Comparison of ENCODE assay signal across 8 mouse cellular contexts in the genomic region with DNA sequence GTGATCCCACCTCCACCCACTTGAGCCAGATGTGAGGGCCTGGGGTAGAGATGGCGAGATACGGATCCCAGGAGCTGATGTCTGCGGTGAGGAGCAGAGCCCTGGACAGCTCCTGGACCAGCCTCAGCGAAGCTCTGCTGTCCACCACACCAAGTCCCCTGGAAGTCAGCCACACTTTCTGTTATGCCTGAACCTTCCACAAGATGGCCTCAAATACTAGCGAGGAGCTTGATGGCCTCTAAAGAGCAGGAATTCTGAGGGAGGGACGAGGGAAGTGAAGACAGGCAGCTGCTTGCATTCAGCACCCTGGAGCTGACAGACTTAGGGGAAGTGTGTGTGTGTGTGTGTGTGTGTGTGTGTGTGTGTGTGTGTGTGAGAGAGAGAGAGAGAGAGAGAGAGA. TPM values are rescaled to one million over a fixed set of nuclear protein-coding genes. Genes with fewer than 3 reads are reported as not detected.
DNase-seq lines count a peak whose midpoint lies in the region; ATAC-seq lines count a peak whose summit lies in the region.

No protein-coding gene starts in this region.

- no peaks in the 10 kb centered on the region for H3K9me3 ChIP-seq in forebrain, embryonic 13.5 days (replicated peaks)
- no peaks in the 10 kb centered on the region for H3K9me3 ChIP-seq in heart, embryonic 15.5 days (replicated peaks)
- no peaks in the 10 kb centered on the region for H3K9me3 ChIP-seq in liver, embryonic 12.5 days (replicated peaks)
- no peaks in the 10 kb centered on the region for H3K9me3 ChIP-seq in neural tube, embryonic 12.5 days

- peak; percentile 90 for DNase-seq in ES-CJ7 (ENCODE audit: low read depth, low spot score)
- peak; percentile 87 for DNase-seq in kidney, postnatal 10 days
- DNase-seq in thymus, postnatal 0 days (ENCODE audit: low spot score): peak; percentile 23

- peaks cover 23% of the 10 kb centered on the region for H3K4me1 ChIP-seq in forebrain, embryonic 13.5 days
- H3K4me1 ChIP-seq in heart, embryonic 15.5 days (replicated peaks): peaks cover 18% of the 10 kb centered on the region
- peaks cover 13% of the 10 kb centered on the region for H3K4me1 ChIP-seq in liver, embryonic 12.5 days
- peaks cover 16% of the 10 kb centered on the region for H3K4me1 ChIP-seq in neural tube, embryonic 12.5 days

- no peaks in the 10 kb centered on the region for H3K36me3 ChIP-seq in forebrain, embryonic 13.5 days (ENCODE audit: poor library complexity, severe bottlenecking)
- no peaks in the 10 kb centered on the region for H3K36me3 ChIP-seq in heart, embryonic 15.5 days
- no peaks in the 10 kb centered on the region for H3K36me3 ChIP-seq in liver, embryonic 12.5 days
- no peaks in the 10 kb centered on the region for H3K36me3 ChIP-seq in neural tube, embryonic 12.5 days

- WGBS in forebrain, embryonic 13.5 days: under 1% methylated on average over 6 of the region's 6 CpGs
- WGBS in heart, embryonic 15.5 days: 0% methylated on average over 6 of the region's 6 CpGs
- WGBS in liver, embryonic 12.5 days (ENCODE audit: insufficient replicate concordance): 2% methylated on average over 6 of the region's 6 CpGs
- WGBS in neural tube, embryonic 12.5 days: 0% methylated on average over 6 of the region's 6 CpGs

- H3K27ac ChIP-seq in forebrain, embryonic 13.5 days: no peak overlapping the region
- H3K27ac ChIP-seq in heart, embryonic 15.5 days: no peak overlapping the region
- H3K27ac ChIP-seq in liver, embryonic 12.5 days: no peak overlapping the region
- no peak overlapping the region for H3K27ac ChIP-seq in neural tube, embryonic 12.5 days

- peak overlapping the region; percentile 70 for H3K4me2 ChIP-seq in forebrain, embryonic 13.5 days
- H3K4me2 ChIP-seq in heart, embryonic 15.5 days: peak overlapping the region; percentile 62
- H3K4me2 ChIP-seq in liver, embryonic 12.5 days: peak overlapping the region; percentile 41; the same call in 1 of the 2 replicates
- peak overlapping the region; percentile 65 for H3K4me2 ChIP-seq in neural tube, embryonic 12.5 days (replicated peaks)

- ATAC-seq in cerebellum, adult (ENCODE audit: insufficient number of reproducible peaks, low FRiP score, low TSS enrichment): peak; percentile 67
- ATAC-seq in forebrain, embryonic 13.5 days: peak; percentile 77
- ATAC-seq in heart, embryonic 15.5 days (replicated peaks; ENCODE audit: insufficient number of reproducible peaks, insufficient read depth, low FRiP score, low read depth): peak; percentile 74
- ATAC-seq in liver, embryonic 12.5 days: peak; percentile 53; the same call in 1 of the 2 replicates
- peak; percentile 70 for ATAC-seq in neural tube, embryonic 12.5 days (ENCODE audit: low FRiP score, low read depth)

- peaks cover 45% of the 10 kb centered on the region for H3K27me3 ChIP-seq in forebrain, embryonic 13.5 days
- peaks cover 48% of the 10 kb centered on the region for H3K27me3 ChIP-seq in heart, embryonic 15.5 days
- peaks cover 86% of the 10 kb centered on the region for H3K27me3 ChIP-seq in liver, embryonic 12.5 days (replicated peaks)
- H3K27me3 ChIP-seq in neural tube, embryonic 12.5 days (replicated peaks): peaks cover 46% of the 10 kb centered on the region

- peak overlapping the region; percentile 40 for H3K4me3 ChIP-seq in forebrain, embryonic 13.5 days
- peak overlapping the region; percentile 35 for H3K4me3 ChIP-seq in heart, embryonic 15.5 days
- H3K4me3 ChIP-seq in liver, embryonic 12.5 days: no peak overlapping the region
- peak overlapping the region; percentile 27; the same call in 1 of the 2 replicates for H3K4me3 ChIP-seq in neural tube, embryonic 12.5 days

- H3K9ac ChIP-seq in forebrain, embryonic 13.5 days: peak overlapping the region; percentile 52; the same call in 1 of the 2 replicates
- H3K9ac ChIP-seq in heart, embryonic 15.5 days: no peak overlapping the region
- H3K9ac ChIP-seq in liver, embryonic 12.5 days: no peak overlapping the region
- H3K9ac ChIP-seq in neural tube, embryonic 12.5 days: peak overlapping the region; percentile 30; the same call in 1 of the 2 replicates

RNA-seq across cellular contexts. Expression of a gene that starts 0.9 kb away (rescaled TPM):
- polyA plus RNA-seq in forebrain, embryonic 13.5 days (2015; fragmentation: Nextera tagmentation; extraction: Ambion mirVana): not detected in 2 replicates
- not detected in 2 replicates for polyA plus RNA-seq in heart, embryonic 15.5 days (2015; fragmentation: Nextera tagmentation; extraction: Ambion mirVana)
- not detected in 2 replicates for polyA plus RNA-seq in liver, embryonic 12.5 days (2016; fragmentation: Nextera tagmentation; extraction: Ambion mirVana)
- polyA plus RNA-seq in neural tube, embryonic 12.5 days (2016; fragmentation: Nextera tagmentation; extraction: Ambion mirVana): not detected in 2 replicates
- polyA plus RNA-seq in thymus, postnatal 0 days (2015; fragmentation: Nextera tagmentation; extraction: Ambion mirVana): not detected in 2 replicates

RNA-seq across cellular contexts. Expression of a gene that starts 1.1 kb away (rescaled TPM):
- polyA plus RNA-seq in forebrain, embryonic 13.5 days (2015; fragmentation: Nextera tagmentation; extraction: Ambion mirVana): 0.31 TPM in 1 of 2 replicates, not detected in the other
- polyA plus RNA-seq in heart, embryonic 15.5 days (2015; fragmentation: Nextera tagmentation; extraction: Ambion mirVana): 0.29 and 0.56 TPM in 2 replicates
- 0.08 and 0.20 TPM in 2 replicates for polyA plus RNA-seq in liver, embryonic 12.5 days (2016; fragmentation: Nextera tagmentation; extraction: Ambion mirVana)
- 0.81 and 0.93 TPM in 2 replicates for polyA plus RNA-seq in neural tube, embryonic 12.5 days (2016; fragmentation: Nextera tagmentation; extraction: Ambion mirVana)
- 1.3 and 1.6 TPM in 2 replicates for polyA plus RNA-seq in thymus, postnatal 0 days (2015; fragmentation: Nextera tagmentation; extraction: Ambion mirVana)

RNA-seq across cellular contexts. Expression of a gene that starts 43.5 kb away (rescaled TPM):
- polyA plus RNA-seq in forebrain, embryonic 13.5 days (2015; fragmentation: Nextera tagmentation; extraction: Ambion mirVana): 130 and 149 TPM in 2 replicates
- 91.1 and 107 TPM in 2 replicates for polyA plus RNA-seq in heart, embryonic 15.5 days (2015; fragmentation: Nextera tagmentation; extraction: Ambion mirVana)
- polyA plus RNA-seq in liver, embryonic 12.5 days (2016; fragmentation: Nextera tagmentation; extraction: Ambion mirVana): 95.0 and 103 TPM in 2 replicates
- 151 and 152 TPM in 2 replicates for polyA plus RNA-seq in neural tube, embryonic 12.5 days (2016; fragmentation: Nextera tagmentation; extraction: Ambion mirVana)
- polyA plus RNA-seq in thymus, postnatal 0 days (2015; fragmentation: Nextera tagmentation; extraction: Ambion mirVana): 71.8 and 72.2 TPM in 2 replicates

RNA-seq across cellular contexts. Expression of a gene that starts 45.3 kb away (rescaled TPM):
- not detected in 2 replicates for polyA plus RNA-seq in forebrain, embryonic 13.5 days (2015; fragmentation: Nextera tagmentation; extraction: Ambion mirVana)
- polyA plus RNA-seq in heart, embryonic 15.5 days (2015; fragmentation: Nextera tagmentation; extraction: Ambion mirVana): not detected in 2 replicates
- not detected in 2 replicates for polyA plus RNA-seq in liver, embryonic 12.5 days (2016; fragmentation: Nextera tagmentation; extraction: Ambion mirVana)
- not detected in 2 replicates for polyA plus RNA-seq in neural tube, embryonic 12.5 days (2016; fragmentation: Nextera tagmentation; extraction: Ambion mirVana)
- 0.06 and 0.10 TPM in 2 replicates for polyA plus RNA-seq in thymus, postnatal 0 days (2015; fragmentation: Nextera tagmentation; extraction: Ambion mirVana)

Comparison
In these comparisons a context has a peak if more than half of its experiments do, and no peak if none do; other contexts are left out.
1. DNase-seq: peak in every context shown above with its lines; median percentile 90 in ES-CJ7; 87 in kidney, postnatal 10 days; 23 in thymus, postnatal 0 days.
2. H3K9ac ChIP-seq: peak in forebrain, embryonic 13.5 days (single experiment) and neural tube, embryonic 12.5 days (single experiment); none in heart, embryonic 15.5 days (single experiment) and liver, embryonic 12.5 days (single experiment).
3. Peak in every context shown above with its lines, with median percentiles within 50 percentile points of each other: ATAC-seq and H3K4me2 ChIP-seq.